Mouse (Mus musculus) neutrophil, adult 83 days (primary cell): Measurements from ENCODE around the gene Polm. TPM values are rescaled to one million over a fixed set of nuclear protein-coding genes. Genes with fewer than 3 reads are reported as not detected.

Experiments used
- total RNA-seq, 2 experiments: library from RNA; stranded (reverse); gene quantifications; one replicate each; pipeline ENCODE4 v1.2.4; 2023

Gene Polm
- 10 to 100 TPM; 27.4 to 30.0 TPM for total RNA-seq

DNA sequence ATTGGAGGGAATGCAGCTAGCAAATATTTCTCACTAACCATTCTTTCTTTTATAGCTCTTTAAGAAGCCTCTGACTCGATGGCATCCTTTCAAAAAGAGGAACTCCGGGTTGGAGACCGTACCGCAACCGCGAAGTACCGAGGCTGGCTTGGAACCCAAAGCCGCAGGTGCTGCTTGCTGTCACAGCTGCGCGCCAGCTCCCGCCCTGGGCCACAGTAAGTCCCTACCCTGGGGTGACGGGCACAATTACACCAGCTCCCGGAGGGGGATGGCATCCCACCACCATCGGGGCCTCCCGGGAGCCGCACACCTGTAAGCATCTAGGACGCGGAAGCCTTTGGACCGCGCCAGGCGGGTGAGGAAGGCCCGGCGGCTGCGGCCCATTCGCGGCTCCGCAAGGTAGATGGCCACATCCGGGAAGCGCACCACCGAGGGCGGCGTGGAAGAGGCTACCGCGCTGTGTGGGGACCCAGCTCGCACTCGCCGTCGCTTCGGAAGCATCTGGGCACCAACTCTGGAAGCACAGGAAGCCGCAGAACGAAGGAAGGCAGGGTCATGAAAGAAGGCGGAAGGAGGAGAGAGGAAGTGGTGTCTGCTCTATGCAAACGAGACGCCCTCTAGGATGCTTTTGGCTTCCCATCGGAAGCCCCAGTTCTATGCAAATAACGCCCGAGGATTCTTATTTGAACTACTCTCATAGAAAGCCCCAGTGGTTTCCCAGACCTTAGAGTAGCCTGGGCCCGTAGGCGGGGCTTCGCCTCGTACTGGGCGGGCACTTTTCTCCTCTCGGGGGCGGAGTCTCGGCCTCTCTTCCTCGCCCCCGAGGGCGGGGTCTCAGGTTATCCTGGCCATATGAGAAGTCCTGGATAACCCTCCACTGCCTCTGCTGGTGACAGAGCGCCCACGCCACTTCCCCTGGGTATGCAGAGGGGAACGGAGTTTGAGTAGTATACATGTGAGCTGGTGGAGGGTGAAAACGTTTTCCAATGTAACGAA is at the start of gene Polm:
Polm (minus strand) TSS at position 766 of the 996 bp plus-strand sequence.

DNA sequence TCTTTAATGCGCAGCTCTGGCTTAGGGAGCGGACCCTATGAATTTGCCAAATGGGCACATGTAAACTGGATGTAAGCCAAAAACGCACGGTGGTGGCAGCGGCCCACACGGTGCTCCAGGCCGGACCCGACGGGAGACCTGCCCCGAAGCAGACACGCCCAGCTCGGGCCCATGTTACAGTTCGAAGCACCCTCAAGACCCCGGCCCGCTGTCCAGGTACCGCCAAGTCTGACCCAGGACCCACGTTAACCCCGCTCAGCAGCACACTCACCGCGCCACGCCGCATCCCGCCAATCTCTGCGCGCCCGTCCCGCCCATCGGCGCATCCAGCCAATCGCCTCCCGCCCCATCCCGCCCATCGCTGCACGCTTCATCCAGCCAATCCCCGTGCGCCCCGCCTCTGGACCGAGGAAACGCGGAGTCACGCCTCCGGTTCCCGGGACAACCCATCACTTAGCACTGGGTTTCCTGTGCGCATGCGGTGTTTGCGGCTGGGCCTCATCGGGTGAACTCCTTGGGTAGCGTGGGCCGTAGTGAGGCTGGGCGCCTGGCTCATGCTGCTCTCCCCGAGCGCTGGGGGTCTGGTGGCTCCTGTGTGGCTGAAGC is 40.2 kb upstream of the Polm start, which contains the start of gene Pold2:
Pold2 (minus strand) TSS at position 372 of the 606 bp plus-strand sequence.

DNA sequence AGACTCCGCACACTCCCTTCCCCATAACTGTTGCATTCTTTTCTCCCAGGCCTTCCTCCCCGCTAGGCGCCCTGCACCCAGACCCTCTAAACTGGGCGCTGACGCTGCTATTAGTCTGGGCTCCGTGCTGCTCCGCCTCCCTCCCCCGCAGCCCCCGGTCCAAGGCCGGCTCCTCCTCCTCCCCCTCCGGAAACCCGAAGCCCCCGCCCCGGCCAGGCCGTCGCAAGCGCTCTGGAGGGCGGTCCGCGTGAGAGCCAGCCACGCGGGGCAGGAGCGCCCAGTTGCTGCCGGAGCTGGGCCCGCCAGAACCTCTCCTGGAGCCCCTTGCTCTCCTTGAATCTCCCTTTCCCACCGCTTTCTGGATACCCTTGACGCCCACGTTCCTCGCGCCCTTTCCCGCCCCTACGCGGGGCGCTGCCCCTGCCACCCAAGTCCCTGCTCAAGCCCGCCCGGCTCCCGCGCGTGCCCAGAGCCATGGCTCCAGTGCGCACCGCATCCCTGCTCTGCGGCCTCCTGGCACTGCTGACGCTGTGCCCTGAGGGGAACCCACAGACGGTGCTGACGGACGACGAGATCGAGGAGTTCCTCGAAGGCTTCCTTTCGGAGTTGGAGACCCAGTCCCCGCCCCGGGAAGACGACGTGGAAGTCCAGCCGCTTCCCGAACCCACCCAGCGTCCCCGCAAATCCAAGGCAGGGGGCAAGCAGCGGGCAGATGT is 24.0 kb upstream of the Polm start, which contains the start of gene Aebp1:
Aebp1 (plus strand) TSS at position 270 of the 716 bp plus-strand sequence.

DNA sequence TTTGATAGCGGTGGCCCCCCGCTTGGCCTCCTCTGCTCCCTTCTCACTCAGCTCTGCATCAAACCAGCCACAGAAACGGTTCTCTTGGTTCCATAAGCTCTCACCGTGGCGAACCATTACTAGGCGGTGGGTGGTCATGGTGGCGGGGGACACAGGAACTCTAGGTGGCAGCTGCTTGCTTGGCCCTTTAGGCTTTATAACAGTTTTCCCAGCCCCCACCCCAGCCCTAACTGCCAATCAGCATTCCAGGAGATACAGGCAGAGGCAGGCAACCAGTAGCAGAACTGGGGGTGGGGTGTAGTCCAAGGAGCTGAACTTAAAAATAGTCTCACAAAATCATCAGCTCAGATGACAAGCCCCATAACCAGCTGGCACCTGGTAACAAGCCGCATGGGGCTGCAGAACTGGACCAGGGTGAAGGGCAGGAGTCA is 34.2 kb downstream of the Polm start, which contains the start of gene Pgam2:
Pgam2 (minus strand) TSS at position 183 of the 431 bp plus-strand sequence.

DNA sequence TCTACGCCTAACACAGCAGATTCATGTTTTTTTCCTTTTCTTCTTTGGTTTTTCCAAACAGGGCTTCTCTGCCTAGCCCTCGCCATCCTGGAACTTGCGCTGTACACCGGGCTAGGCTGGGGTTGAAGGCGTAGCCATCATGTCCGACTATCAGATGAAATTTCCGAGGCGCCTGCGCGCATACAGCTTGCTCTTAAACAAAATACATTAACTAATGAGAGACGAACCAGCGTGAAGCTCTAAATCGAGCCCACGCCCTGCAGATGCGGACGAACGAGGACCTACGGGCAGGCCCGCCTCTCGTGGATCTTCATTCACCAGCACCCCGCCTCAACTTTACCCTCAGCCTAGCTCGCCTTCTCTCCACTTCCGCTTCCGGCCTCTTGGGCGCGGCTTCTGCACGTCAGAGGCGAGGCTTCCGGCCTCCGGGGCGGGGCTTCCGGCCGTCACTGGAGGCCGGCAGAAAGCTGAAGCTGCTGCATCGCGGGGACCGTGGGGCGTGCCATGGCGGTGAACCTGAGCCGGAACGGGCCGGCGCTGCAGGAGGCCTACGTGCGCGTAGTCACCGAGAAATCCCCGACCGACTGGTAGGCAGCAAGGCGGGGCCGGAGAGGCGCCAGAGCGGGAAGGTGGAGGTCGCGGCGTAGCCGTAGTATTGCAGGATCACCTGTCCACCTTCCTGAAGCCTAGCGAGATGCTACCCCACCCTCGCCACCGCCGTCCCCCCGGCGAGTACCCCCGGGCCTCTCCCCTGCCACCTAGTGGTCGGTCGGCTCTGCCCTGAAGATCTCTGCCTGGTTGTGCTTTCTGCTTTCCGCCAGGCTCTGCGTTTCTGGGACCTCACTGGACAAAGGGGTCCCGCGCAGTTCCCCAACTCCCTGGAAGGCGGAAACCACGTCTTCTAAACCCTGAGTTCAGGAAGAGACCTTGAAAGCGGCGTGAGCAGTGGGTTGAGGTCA is 49.5 kb downstream of the Polm start, which contains the start of gene Dbnl:
Dbnl (plus strand) TSS at position 433 of the 959 bp plus-strand sequence.

Other genes with a start within 250 kb of the Polm start
- 10 to 100 TPM; 42.1 to 43.1 TPM for gene Mrps24, start 122.3 kb downstream of the Polm start, total RNA-seq
- gene Urgcp, start 75.6 kb downstream of the Polm start, total RNA-seq, result 10 to 100 TPM; 10.3 to 14.8 TPM
- gene Dbnl, start 49.5 kb downstream of the Polm start, total RNA-seq, result 100 to 1,000 TPM; 153 to 168 TPM
- not detected for gene Pgam2, start 34.3 kb downstream of the Polm start, total RNA-seq
- gene Aebp1, start 23.9 kb upstream of the Polm start, total RNA-seq, result under 1 TPM in 1 of 2 experiments, not detected in 1; 0.13 TPM
- 10 to 100 TPM; 31.5 to 36.2 TPM for gene Pold2, start 40.3 kb upstream of the Polm start, total RNA-seq
- not detected for gene Myl7, start 60.8 kb upstream of the Polm start, total RNA-seq
- not detected for gene Gck, start 112.1 kb upstream of the Polm start, total RNA-seq
- 10 to 100 TPM; 55.3 to 63.3 TPM for gene Ykt6, start 117.7 kb upstream of the Polm start, total RNA-seq
- 1 to 10 TPM in 1 of 2 experiments, under 1 TPM in 1; 0.75 to 1.3 TPM for gene Camk2b, start 228.3 kb upstream of the Polm start, total RNA-seq